Mouse (Mus musculus) midbrain, embryonic 13.5 days (tissue): ENCODE data around the gene Nadk2. TPM values are rescaled to one million over a fixed set of nuclear protein-coding genes. Genes with fewer than 3 reads are reported as not detected.

Experiments used
- ATAC-seq: fragments of 200-750 bp; cut with Nextera tagmentation; 2 replicates; pipeline ENCODE4 v1.8.0; 2017; ENCODE audit warnings: mild to moderate bottlenecking, moderate TSS enrichment, moderate library complexity
- H3K27ac ChIP-seq: fragments of 300-500 bp; sonication (generic); 2 replicates; pipeline ENCODE4 v1.5.1; 2015; ENCODE audit warnings: inconsistent platforms, mild to moderate bottlenecking, moderate library complexity
- H3K27me3 ChIP-seq: fragments of 300-500 bp; sonication (generic); 2 replicates; pipeline ENCODE4 v1.6.1; 2015; ENCODE audit warnings: mild to moderate bottlenecking, inconsistent platforms
- H3K36me3 ChIP-seq: fragments of 300-500 bp; sonication (generic); 2 replicates; pipeline ENCODE4 v1.6.1; 2015; ENCODE audit warnings: mild to moderate bottlenecking, inconsistent platforms
- H3K4me1 ChIP-seq: fragments of 300-500 bp; sonication (generic); replicated peaks from 2 replicates; pipeline ENCODE4 v1.6.1; 2015; ENCODE audit warnings: inconsistent platforms
- H3K4me2 ChIP-seq: fragments of 300-500 bp; sonication (generic); replicated peaks from 2 replicates; pipeline ENCODE4 v1.6.1; 2015; ENCODE audit warnings: moderate library complexity, mild to moderate bottlenecking, inconsistent platforms
- H3K4me3 ChIP-seq: fragments of 300-500 bp; sonication (generic); replicated peaks from 2 replicates; pipeline ENCODE4 v1.5.1; 2015; ENCODE audit warnings: mild to moderate bottlenecking, inconsistent platforms
- H3K9ac ChIP-seq: fragments of 300-500 bp; sonication (generic); replicated peaks from 2 replicates; pipeline ENCODE4 v1.6.1; 2015; ENCODE audit warnings: mild to moderate bottlenecking, inconsistent platforms
- H3K9me3 ChIP-seq: fragments of 300-500 bp; sonication (generic); 2 replicates; pipeline ENCODE4 v1.6.1; 2016; ENCODE audit warnings: mild to moderate bottlenecking, inconsistent platforms
- WGBS: fragments of 180-500 bp; shearing (Covaris S2); methylation state at CpG from one replicate; pipeline ENCODE4 v1.1.7; 2015; 5-methylcytosine and 5-hydroxymethylcytosine counted together
- polyA plus RNA-seq: library from polyadenylated mRNA; unstranded; fragments of >200 nt; fragmentation: Nextera tagmentation; extraction: Ambion mirVana; gene quantifications from 2 replicates; pipeline ENCODE4 v1.2.1, GENCODE M21; 2015

Nadk2 gene
- polyA plus RNA-seq, 1 experiment from 2014 or later: 27.4 TPM

GRCm38 (mm10) chr15:9074671-9075070, 3.6 kb downstream of the Nadk2 start:
- no peak overlapping the region for H3K4me2 ChIP-seq
- H3K36me3 ChIP-seq: no peaks in the 10 kb centered on the region
- no peak overlapping the region for H3K27ac ChIP-seq
- no peaks in the 10 kb centered on the region for H3K27me3 ChIP-seq
- H3K4me1 ChIP-seq: peaks cover 53% of the 10 kb centered on the region
- no peak overlapping the region for H3K9ac ChIP-seq
- no peak overlapping the region for H3K4me3 ChIP-seq
- ATAC-seq: no peak
- 20% methylated on average over 4 of the region's 4 CpGs for WGBS
- H3K9me3 ChIP-seq: no peaks in the 10 kb centered on the region

- no peak overlapping the region for H3K27ac ChIP-seq
- no peak for ATAC-seq
- H3K27me3 ChIP-seq: no peaks in the 10 kb centered on the region
- H3K36me3 ChIP-seq: no peaks in the 10 kb centered on the region
- 78% methylated on average over 14 of the region's 14 CpGs for WGBS
- no peaks in the 10 kb centered on the region for H3K9me3 ChIP-seq
- H3K9ac ChIP-seq: no peak overlapping the region
- no peak overlapping the region for H3K4me2 ChIP-seq
- no peak overlapping the region for H3K4me3 ChIP-seq
- H3K4me1 ChIP-seq: peaks cover 44% of the 10 kb centered on the region
Observed at GRCm38 (mm10) chr15:9075608-9076200, 4.6 kb downstream of the Nadk2 start.

- 83% methylated on average over 12 of the region's 12 CpGs for WGBS
- Histone ChIP-seq H3K27ac (no peak overlapping the region), H3K9me3 (no peaks in the 10 kb centered on the region), H3K4me1 (peaks cover 27% of the 10 kb centered on the region), H3K4me2 (no peak overlapping the region), H3K27me3 (no peaks in the 10 kb centered on the region), H3K9ac (no peak overlapping the region), H3K36me3 (no peaks in the 10 kb centered on the region), H3K4me3 (no peak overlapping the region)
- ATAC-seq: no peak
Observed at GRCm38 (mm10) chr15:9078481-9079300, 7.6 kb downstream of the Nadk2 start.

GRCm38 (mm10) chr15:9079626-9080025, 8.6 kb downstream of the Nadk2 start:
- Histone ChIP-seq H3K4me1 (peaks cover 20% of the 10 kb centered on the region), H3K9ac (no peak overlapping the region), H3K4me3 (no peak overlapping the region), H3K36me3 (no peaks in the 10 kb centered on the region), H3K27ac (no peak overlapping the region), H3K9me3 (no peaks in the 10 kb centered on the region), H3K4me2 (no peak overlapping the region), H3K27me3 (no peaks in the 10 kb centered on the region)
- WGBS: 44% methylated on average over 5 of the region's 5 CpGs
- ATAC-seq: no peak

- no peak overlapping the region for H3K4me3 ChIP-seq
- no peak for ATAC-seq
- H3K27me3 ChIP-seq: no peaks in the 10 kb centered on the region
- no peak overlapping the region for H3K27ac ChIP-seq
- H3K9ac ChIP-seq: no peak overlapping the region
- H3K9me3 ChIP-seq: no peaks in the 10 kb centered on the region
- H3K36me3 ChIP-seq: no peaks in the 10 kb centered on the region
- 70% methylated on average over 4 of the region's 4 CpGs for WGBS
- peaks cover 14% of the 10 kb centered on the region for H3K4me1 ChIP-seq
- no peak overlapping the region for H3K4me2 ChIP-seq
Observed at GRCm38 (mm10) chr15:9080206-9080605, 9.1 kb downstream of the Nadk2 start.

DNA sequence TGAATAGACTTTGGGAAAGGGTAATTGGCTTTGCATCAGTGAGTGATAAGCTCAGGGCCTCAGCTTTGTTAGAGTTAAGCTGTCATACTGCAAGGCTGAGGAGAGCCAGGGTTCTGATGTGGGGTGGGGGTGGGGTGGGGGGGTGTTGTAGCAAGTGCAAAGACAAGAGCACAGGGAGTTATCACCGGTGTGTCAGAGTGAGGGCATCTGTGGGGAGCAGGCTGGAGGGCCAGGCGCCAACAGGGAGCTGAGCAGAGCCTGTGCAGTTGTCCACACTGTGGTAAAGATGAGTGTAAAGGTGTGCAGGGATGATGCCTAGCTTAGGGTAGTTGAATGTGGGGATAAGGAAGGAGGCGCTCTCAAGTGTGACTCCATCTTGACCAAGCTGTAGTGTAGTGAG, 10.2 kb downstream of the Nadk2 start:
- no peak overlapping the region for H3K4me2 ChIP-seq
- H3K4me1 ChIP-seq: peaks cover 9% of the 10 kb centered on the region
- 74% methylated on average over 3 of the region's 3 CpGs for WGBS
- H3K27me3 ChIP-seq: no peaks in the 10 kb centered on the region
- peak; percentile 47 for ATAC-seq
- H3K4me3 ChIP-seq: no peak overlapping the region
- no peak overlapping the region for H3K9ac ChIP-seq
- no peaks in the 10 kb centered on the region for H3K9me3 ChIP-seq
- no peak overlapping the region for H3K27ac ChIP-seq
- H3K36me3 ChIP-seq: peaks cover 9% of the 10 kb centered on the region; the same call in 1 of the 2 replicates

DNA sequence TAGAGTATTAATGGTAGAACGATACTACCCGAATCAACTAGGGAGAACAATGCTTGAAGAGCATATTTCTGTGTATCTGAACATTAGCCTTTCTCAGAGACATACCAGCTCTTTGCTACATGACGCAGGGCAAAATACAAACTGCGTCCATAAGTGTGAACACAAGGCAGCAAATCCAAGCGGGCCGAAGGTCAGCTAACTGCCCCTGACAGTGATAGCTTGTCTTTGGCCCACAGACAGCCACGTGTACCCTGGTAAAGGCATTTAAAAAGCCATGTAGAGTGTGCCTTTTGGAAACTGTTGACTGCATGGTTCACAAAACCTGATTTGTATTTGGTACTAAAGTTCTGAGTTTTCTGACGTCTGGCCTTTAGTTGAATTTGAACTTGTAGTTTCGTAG, 11.7 kb downstream of the Nadk2 start:
- Histone ChIP-seq H3K9ac (no peak overlapping the region), H3K27ac (no peak overlapping the region), H3K9me3 (no peaks in the 10 kb centered on the region), H3K4me3 (no peak overlapping the region), H3K4me2 (no peak overlapping the region), H3K36me3 (peaks cover 12% of the 10 kb centered on the region; the same call in 1 of the 2 replicates), H3K4me1 (peaks cover 13% of the 10 kb centered on the region), H3K27me3 (no peaks in the 10 kb centered on the region)
- ATAC-seq: no peak
- 93% methylated on average over 9 of the region's 9 CpGs for WGBS

DNA sequence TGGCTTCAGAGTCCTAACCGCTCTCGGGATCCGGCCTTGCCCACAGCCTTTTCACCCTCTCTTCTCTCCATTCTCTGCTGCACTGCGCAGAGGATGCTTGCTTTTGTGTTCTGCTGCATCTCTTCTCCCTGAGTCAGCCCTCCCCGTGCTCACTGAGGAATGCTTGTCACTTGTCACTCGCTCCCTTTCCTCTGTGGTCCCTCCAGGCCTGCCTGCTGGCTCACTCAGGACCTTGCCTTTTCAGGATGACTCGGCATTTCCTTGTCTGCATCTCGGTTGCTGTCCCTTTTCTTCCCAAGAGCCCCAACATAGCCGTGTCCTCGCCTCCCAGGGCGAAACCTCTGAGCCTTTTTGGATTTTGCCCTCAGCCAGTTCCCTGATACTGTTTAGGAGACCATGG, 15.8 kb downstream of the Nadk2 start:
- Histone ChIP-seq H3K4me2 (no peak overlapping the region), H3K27ac (no peak overlapping the region), H3K36me3 (peaks cover 27% of the 10 kb centered on the region), H3K27me3 (no peaks in the 10 kb centered on the region), H3K9me3 (no peaks in the 10 kb centered on the region), H3K4me3 (no peak overlapping the region), H3K4me1 (0 out of 2 replicates have a peak, but pooled peaks cover 4% of the 10 kb centered on the region), H3K9ac (no peak overlapping the region)
- WGBS: 48% methylated on average over 11 of the region's 11 CpGs
- peak; percentile 24; the same call in 1 of the 2 replicates for ATAC-seq

DNA sequence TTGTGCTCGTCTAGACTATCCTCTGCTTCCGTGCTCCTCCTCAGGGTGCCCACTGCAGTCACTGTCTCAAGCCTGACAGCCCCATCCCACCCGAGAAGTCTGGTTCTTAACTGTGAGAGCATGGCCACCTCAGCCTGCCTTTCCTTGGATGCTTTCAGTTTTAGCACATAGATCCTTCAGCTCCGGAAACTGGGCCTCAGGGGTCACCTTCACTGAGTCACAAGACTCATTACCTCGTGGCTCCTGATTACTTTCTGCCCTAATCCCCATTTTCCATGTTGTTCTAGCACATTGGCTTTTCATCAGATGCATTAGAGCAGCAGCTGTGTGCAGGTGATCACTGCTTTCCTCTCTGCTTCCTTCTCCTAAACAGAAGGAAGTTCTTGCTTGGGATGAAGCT, 16.4 kb downstream of the Nadk2 start:
- Histone ChIP-seq H3K4me1 (0 out of 2 replicates have a peak, but pooled peaks cover 4% of the 10 kb centered on the region), H3K27me3 (no peaks in the 10 kb centered on the region), H3K36me3 (peaks cover 27% of the 10 kb centered on the region), H3K4me2 (no peak overlapping the region), H3K27ac (no peak overlapping the region), H3K4me3 (no peak overlapping the region), H3K9me3 (no peaks in the 10 kb centered on the region), H3K9ac (no peak overlapping the region)
- WGBS: 77% methylated on average over 5 of the region's 5 CpGs
- no peak for ATAC-seq

DNA sequence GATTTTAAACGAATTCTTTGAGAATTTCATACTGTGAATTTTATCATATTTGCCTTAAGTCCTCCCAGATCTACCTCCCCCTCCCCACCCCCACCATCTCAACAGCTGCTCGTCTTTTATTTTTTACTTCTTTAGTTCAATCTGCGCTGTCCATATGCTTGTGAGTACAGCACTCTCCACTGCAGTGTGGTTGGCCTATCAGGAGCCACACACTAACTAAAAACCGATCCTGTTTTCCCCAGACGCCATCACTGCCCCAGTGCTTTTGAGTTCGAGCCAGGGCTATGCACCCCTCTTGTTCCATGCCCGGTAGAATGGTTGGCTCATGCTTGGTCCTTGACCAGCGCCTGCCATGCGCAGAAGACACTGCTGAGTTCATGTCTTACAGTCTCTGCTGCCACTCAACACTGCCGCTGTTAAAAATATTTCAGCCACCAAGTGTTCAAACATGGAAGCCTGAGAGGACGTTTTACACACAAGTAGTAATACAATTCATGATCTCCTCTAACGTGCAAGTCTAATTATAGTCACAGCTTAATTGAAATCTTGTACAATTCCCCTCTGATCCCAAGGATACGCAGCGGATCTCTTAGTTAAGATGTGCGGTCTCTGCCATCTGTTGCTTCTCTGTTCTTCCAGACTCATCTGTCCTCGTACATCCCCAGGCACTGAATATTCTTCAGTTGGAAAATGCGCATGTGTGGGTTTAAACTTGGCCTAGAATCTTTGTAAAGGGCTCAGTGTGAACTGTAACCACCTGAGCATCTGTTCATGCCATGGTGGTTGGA, 17.0 kb downstream of the Nadk2 start:
- no peak for ATAC-seq
- no peak overlapping the region for H3K27ac ChIP-seq

DNA sequence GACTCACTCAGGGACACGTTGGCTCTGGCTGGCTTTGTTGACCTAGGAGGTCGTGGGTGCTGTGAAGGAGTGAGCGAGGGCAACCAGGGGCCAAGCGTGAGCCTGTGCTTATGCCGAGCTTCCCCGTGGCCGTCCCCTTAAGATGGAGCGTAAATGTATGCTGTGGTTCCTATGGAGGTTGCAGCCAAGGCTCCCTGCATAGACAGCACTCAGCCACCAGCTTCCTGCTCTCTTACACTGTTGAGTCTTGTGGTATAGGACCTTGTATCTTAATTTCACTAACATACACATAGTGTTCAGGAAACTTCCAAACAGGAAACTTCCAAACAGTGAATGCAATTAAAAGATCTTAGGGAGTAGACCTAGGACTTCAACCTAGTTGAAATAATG, 17.6 kb downstream of the Nadk2 start:
- no peak overlapping the region for H3K4me2 ChIP-seq

More for the DNA sequence above, 17.0 kb downstream of the Nadk2 start:
- no peaks in the 10 kb centered on the region for H3K9me3 ChIP-seq
- H3K4me1 ChIP-seq: 0 out of 2 replicates have a peak, but pooled peaks cover 4% of the 10 kb centered on the region
- no peaks in the 10 kb centered on the region for H3K27me3 ChIP-seq
- H3K9ac ChIP-seq: no peak overlapping the region
- no peak overlapping the region for H3K4me3 ChIP-seq
- 90% methylated on average over 17 of the region's 17 CpGs for WGBS
- no peak overlapping the region for H3K4me2 ChIP-seq
- peaks cover 31% of the 10 kb centered on the region for H3K36me3 ChIP-seq

More for the DNA sequence above, 17.6 kb downstream of the Nadk2 start:
- no peak for ATAC-seq
- H3K36me3 ChIP-seq: peaks cover 36% of the 10 kb centered on the region
- H3K4me1 ChIP-seq: 0 out of 2 replicates have a peak, but pooled peaks cover 4% of the 10 kb centered on the region
- H3K9ac ChIP-seq: no peak overlapping the region
- 72% methylated on average over 8 of the region's 8 CpGs for WGBS
- H3K27ac ChIP-seq: no peak overlapping the region
- no peaks in the 10 kb centered on the region for H3K9me3 ChIP-seq
- no peak overlapping the region for H3K4me3 ChIP-seq
- H3K27me3 ChIP-seq: no peaks in the 10 kb centered on the region
